Mouse (Mus musculus) monocyte, adult 2 months (primary cell): ENCODE results near the gene Dvl1.
A peak's percentile ranks its signal among the peaks of the same experiment; 100 is the strongest.

ENCODE experiments used
- DNase-seq, 2 experiments: peaks; one replicate each; pipeline ENCODE4 v3.0.0; 2022; ENCODE audit warnings: low spot score in 2 of 2, low read depth in 1 of 2

The Dvl1 gene

DNA sequence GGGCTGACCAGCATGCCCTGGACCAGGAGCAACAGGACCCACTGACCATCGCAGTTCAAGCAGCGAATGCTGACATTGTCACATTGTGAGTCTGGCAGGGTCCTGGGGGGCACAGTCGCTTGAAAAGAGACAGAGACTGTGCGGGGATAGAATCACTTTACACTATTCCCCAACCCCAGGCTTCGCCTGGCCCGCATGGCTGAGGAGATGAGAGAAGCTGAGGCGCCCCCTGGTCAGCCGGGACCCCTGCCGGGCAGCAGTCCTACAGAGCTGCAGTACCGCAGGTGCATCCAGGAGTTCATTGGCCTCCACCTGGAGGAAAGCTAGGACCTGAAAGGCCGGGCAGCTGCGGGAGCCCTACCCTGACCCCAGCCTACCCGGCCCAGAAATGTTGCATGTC lies 58.4 kb downstream of the Dvl1 start:
- DNase-seq, result no peak

DNA sequence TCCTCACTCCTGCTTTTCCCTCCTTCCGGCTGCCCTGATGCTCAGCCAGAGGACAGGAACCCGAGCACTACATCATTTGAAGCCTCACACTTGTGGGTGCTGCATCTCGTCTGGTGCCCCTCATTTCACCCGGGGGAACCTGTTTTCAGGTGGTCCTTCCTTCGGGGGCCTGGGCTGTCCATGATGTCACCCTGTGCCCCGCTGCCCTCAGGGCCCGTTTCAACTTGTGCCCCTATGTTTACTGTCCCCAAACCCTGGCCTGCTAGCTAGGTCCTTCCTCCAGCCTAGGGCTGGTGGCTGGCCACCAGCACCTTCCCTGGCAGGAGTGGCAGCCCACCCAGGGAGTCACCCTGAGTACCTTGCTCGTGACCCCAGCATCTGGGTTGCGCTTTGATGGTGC lies 58.9 kb downstream of the Dvl1 start:
- DNase-seq, result no peak

DNA sequence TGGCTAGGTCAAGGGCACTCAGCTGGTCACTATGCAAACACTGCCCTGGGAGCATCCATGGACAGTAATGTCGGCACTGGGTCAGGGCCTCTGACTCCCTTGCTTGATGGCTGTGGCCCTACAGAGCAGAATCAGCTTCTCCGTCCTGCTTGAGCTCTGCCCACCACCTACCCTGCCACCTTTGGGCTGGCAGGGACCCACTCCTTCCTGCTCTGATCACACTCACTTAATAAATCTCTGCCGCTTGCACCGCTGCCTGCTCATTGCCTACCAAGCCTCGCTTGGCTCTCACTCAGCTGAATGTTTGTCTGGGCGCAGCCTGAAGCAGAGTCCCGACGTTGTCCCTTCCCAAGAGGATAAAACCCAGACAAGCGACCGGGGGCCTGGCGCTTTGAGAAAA lies 59.8 kb downstream of the Dvl1 start:
- no peak for DNase-seq

GRCm38 (mm10) chr4:155908281-155908680 lies 61.1 kb downstream of the Dvl1 start:
- DNase-seq, result no peak

GRCm38 (mm10) chr4:155908751-155909150 lies 61.5 kb downstream of the Dvl1 start:
- peak in 1 of 2 experiments; percentile 0 for DNase-seq
